Mouse (Mus musculus) liver, postnatal 0 days (tissue): ENCODE data around the gene Smyd1.

Experiments used
- CTCF ChIP-seq: sonication (generic); IDR thresholded peaks from 2 replicates; pipeline ENCODE4 v1.5.1; 2016; ENCODE audit warnings: antibody characterized with exemption, low read depth
- EP300 ChIP-seq: IDR thresholded peaks from 2 replicates; pipeline ENCODE4 v1.6.1; 2016; ENCODE audit warnings: antibody characterized with exemption, low read depth, mild to moderate bottlenecking

GRCm38 (mm10) chr6:71273715-71274114 is 48.3 kb downstream of the Smyd1 start:
- TF ChIP-seq CTCF, result no peak
- TF ChIP-seq EP300, result no peak
